Mouse (Mus musculus) frontal cortex, postnatal 36 days (tissue): ENCODE measurements around the gene Sfmbt1.
"Not testable (repeated sequence)": the region's sequence is repeated elsewhere in the genome, so short reads cannot be mapped to it uniquely, and the experiment has no call there.

Experiments
- DNase-seq, 2 experiments: peaks; one replicate each; pipeline ENCODE4 v3.0.0; 2022; ENCODE audit warnings: low spot score in 2 of 2

Gene Sfmbt1

DNA sequence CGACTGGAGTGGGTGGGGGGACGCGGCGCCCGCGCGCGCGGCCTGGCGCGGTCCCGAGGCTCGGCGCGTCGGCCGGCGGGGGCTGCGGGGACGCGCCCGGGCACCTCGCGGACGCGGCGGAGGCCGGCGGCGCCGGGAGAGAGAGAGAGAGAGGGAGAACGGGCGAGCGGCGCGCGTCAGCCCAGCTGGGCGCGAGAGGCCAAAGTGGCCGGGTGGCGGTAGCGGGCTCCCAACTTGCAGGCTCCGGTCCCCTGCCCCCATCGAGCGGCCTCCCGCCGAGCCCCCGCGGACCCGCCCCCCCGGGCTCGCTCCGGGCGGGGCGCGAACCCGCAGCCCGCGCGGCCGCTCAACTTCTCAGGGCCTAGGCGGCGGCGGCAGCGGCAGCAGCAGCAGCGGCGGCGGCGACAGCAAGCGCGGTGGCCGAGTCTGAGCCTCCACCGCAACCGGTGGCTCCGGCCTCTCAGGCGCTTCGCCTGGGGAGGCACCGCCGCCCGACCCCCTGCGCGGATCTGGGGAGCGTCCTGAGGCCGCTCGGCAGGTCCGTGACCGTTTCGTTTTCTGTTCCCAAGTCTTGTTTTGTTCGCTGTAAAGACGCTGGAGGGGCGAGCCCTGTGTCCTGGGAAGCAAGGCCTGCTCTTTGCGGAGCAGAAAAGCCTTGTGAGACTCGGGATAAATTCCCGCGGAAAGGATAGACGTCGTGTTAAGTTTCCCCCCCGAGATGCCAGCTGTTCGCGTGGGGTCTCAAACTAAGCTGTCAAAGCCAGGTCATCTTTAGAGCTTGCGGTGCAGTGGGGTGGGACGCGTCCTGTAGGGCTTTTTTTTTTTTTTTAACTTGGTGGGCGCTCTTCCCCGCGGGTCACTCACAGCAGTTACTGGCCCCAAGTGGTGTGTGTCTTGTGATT is 1.7 kb downstream of the Sfmbt1 start:
- DNase-seq = peak; percentile 51 to 59

DNA sequence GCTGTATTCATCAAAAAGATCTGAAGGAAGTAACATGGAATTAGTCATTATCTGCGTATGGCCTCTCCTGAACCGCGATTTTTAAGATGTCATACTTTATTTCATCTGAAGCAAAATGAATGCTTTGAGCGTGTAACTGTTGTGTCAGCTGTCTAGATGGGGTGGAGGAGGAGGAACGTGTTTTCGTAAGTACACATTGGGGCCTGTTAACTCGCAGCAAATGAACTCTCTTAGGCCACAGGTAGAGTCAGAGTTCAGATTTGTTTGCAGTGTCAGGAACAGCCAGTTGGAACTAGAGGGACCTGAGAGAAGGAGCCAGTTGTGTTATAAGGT is 2.3 kb downstream of the Sfmbt1 start:
- DNase-seq = peak in 1 of 2 experiments; percentile 12

DNA sequence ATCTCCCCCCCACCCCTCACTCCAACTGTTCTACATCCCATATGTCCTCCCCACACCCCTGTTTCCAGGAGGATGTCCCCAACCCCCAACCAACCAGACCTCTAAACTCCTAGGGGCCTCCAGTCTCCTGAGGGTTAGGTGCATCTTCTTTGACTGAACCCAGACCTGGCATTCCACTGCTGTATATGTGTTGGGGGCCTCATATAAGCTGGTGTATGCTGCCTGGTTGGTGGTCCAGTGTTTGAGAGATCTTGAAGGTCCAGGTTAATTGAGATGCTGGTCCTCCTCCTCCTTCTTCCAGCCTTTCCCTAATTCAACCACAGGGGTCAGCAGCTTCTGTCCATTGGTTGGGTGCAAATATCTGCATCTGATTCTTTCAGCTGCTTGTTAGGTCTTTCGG is 4.0 kb downstream of the Sfmbt1 start:
- not testable (repeated sequence) for DNase-seq

DNA sequence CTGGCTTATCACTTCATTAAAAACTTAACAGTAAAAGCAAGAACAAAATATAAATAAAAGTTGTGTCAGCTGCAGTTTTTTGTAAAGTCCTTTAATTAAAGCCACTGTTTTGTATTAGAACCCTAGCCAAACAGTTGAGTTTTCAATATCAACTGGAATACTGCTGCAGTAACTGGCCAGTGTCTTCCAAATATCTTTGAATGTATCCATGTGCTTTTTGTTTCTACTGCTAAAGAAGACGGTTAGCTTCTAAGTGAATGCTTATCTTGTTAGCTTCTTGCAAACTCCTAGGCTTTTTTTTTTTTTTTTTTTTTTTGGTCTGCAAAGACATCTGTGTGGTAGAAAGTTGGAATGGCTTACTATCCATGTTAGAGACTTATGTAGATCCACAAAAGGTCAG is 4.9 kb downstream of the Sfmbt1 start:
- DNase-seq = no peak

DNA sequence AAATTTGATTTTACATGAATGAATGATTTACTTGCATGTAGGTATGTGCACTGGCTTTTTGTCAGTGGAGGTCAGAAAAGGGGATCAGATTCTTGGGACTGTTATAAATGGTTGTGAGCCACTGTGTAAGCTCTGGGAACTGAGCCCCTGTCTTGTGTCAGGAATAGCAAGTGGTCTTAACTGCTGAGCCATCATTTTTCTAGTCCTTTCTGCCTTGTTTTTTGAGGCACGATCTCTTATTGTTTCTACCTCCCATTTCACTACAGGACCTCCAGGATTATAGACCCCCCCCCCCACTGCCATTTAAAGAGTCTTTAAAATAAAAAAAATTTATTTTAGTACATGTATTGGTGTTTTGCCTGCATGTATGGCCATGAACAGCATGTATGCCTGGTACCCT is 7.2 kb downstream of the Sfmbt1 start:
- DNase-seq = no peak

DNA sequence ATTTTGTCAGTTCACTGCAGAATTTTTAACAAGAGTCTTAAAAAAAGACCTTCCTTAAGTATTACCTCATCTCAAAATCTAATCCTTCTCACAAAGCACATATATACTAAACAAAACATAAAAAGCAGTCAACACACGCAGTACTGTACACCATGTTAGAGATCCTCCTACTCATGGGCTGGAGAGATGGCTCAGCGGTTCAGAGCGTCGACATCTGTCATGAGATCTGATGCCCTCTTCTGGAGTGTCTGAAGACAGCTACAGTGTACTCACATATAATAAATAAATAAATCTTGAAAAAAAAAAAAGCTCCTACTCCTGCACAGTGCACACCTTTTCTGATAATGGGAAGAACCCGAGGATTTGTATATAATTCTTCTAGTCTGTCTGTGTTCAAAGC is 7.8 kb downstream of the Sfmbt1 start:
- DNase-seq = no peak

DNA sequence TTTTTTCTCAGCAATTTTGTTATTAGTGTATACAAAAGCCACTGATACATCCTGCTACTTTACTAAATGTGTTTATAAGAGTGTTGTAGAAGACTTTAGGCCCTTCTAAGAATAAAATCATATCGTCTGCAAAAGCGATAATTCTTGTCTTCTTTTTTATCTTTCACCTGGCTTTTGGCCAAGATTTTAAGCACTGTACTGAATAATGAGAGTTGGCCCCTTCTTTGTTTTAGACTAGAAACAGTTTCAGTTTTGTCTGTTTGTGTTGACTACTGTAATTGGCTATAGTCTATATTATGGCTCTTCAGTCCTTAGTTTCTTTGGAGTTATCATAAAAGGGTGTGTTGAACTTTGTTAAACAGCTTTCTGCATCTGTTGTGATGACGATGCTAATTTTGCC is 17.2 kb downstream of the Sfmbt1 start:
- no peak for DNase-seq

DNA sequence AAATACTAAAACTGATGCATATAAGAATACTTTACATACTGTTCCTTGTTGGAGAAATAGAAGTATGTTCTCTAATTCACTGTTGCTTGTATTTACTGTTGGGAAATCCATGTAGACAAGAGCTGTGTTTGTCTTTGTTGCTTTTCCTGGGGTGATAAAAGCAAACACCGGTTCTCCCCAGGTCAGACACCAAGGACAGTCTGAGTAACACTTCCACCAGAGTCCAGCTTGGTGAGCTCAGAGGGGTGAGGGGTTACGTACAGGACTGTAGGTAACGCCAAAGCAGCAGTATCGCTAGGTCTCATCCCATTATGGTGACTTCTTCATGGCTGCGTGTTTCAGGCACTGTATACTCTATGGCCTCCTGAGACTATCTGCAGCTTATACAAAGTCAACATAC is 20.0 kb downstream of the Sfmbt1 start:
- no peak for DNase-seq

DNA sequence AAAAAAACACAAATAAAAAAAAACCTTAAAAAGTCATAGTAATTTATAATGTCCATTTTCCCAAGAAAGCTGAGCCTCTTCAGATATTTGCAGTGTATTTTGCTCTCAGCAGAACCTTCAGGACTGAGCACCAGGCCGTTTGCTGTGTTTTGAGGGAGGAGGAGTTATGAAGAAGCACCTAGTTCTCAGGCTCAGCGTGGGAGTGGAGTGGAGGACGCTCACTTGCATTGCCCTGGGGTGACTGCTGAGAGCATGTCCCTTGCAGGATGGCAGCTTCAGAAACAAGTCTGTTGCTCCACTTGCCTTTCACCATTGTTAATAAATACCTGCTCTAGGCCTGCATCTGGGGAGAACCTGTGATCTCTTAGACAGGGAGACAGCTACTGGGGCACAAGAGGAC is 21.2 kb downstream of the Sfmbt1 start:
- DNase-seq = no peak

DNA sequence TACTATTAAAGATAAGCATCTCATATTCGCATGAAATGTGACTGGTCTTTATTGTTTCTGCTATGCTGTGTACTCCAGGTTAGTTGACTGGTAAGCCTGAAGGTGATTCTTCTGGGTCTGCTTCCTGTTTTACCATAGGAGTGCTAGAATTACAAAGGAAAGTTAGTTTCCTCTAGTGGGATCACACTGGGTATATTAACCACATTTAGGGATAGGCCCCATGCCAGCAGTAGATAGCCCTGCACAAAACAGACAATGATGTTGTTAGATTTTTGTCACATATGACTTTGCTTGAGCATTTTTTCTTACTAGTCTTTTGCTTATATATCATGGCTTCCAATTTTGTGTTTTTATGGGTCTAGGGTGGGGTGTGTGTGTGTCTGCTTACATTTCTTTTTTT is 21.8 kb downstream of the Sfmbt1 start:
- DNase-seq = no peak

DNA sequence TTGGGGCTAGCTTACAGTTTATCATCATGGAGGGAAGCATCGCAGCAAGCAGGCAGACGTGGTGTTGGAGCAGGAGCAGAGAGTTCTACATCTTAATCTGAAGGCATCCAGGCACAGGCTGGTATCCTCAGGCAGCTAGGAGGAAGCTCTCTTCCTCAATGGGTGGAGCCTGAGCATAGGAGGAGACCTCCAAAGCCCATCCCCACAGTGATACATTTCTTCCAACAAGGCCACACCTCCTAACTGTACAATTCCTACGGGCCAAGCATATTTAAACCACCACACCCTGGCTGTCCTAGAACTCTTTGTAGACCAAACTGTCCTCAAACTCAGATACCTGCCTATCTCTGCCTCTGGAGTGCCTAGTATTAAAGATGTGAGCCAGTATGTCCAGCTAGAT is 29.2 kb downstream of the Sfmbt1 start:
- DNase-seq = no peak

DNA sequence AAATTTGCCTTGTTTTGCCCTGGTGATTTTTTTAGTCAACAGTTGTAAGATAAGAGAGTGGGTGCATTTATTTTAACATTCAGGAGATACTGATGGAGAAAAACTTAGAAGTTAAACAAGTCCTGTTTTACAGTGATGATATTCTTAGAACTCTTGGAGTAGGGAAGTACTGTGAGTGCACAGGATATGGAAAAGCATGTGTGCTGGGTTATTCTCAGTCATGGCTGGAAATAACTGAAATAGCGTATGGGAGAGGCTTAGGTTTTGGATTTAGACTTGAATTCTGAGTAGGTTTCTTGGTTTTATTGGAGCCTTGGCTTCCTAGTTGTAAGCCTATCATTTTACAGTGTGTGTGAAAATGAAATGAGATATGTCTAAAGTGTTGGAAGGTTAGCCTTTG is 31.5 kb downstream of the Sfmbt1 start:
- peak in 1 of 2 experiments; percentile 7 for DNase-seq

DNA sequence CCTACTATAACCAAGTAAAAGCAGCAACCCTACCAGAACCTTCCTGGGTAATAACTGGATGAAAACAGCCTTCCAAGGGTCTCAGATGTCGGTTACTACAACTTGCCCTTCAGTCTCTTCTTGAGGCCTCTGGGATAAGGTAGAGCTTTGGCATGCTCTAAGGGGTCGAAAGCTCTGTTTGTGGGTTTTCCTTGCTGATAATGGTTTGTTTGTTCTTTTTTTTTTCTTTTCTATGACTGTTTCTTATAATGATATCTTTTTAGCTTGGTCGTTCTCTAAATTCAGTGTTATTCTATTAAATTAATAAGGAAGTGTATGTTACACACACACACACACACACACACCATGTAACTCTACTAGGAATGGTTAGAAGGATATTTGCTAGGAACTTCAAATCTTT is 42.6 kb downstream of the Sfmbt1 start:
- no peak for DNase-seq

DNA sequence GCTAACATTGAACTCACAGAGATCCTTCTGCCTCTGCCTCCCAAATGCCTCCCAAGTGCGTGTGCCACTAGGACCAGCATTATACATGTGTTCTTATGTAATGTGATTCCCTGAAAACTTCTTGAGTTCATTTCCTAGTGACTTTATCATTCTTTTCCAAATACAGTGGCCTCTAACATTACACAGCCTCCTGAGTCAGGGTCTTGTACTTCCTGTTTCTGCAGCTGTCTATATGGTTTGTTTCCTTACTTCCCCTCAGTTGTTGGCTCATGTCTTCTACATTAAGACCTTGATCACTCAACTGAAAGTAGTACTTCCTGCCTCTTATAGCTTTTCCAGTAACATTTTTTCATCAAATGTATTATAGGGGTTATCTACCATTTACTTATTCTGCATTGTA is 46.6 kb downstream of the Sfmbt1 start:
- no peak for DNase-seq

DNA sequence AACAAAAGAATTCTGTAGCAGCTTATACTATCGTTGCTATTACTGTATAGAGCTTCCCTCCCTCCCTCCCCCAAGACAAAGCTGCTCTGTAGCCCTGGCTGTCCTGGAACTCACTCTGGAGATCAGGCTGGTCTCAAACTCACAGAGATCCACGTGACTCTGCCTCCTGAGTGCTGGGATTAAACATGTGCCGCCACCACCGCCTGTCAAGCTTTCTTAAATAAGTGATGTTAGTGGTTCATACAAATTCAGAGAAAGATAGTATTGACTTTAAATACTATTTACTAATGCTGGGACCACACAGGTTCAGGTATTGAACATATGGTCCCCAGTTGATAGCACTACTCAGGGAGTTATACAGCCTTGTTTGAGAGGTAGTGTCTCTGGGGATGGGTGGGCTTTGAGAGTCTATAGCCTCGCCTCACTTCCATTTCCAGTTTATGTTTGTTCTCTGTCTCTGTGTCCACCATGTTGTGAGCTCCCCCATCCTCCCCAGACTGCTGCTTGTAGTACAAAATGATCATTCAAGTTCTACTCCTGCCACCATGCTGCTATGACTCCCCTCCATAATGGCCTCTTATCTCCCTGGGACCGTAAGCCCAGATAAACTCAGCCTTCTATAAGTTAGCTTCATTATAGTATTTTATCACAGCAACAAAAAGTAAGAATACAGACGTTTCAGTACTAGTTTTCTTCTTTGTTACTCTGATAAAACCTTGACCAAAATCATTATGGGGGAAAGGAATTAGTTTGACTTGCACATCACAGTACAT is 47.7 kb downstream of the Sfmbt1 start:
- DNase-seq = no peak

DNA sequence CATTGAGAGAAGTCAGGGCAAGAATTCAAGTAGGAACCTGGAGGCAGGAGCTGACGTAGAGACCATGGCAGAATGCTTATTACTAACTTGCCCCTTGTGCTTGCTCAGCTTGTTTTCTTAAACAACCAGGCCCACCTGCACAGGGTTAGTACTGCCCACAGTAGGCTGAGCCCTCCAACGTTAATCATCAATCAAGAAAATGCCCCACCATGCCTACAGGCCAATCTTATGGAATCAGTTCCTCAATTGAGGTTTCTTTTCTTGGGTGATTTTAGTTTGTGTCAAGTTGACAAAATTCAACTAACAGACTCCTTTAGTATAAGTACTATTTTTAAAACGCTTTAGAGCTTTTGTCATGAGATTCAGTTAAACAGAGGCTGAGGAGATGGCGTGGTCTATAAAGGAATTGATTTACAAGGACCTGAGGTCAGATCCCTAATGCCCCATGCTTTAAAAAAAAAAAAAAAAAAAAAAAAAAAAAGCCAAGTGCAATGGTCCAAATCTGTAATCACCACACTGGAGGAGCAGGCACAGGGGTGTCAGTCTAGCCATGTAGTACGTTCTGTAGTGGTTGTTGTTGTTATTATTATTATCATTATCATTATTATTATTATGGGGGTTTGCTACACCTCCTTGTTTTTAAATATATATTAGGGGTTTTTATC is 48.4 kb downstream of the Sfmbt1 start:
- DNase-seq = no peak

DNA sequence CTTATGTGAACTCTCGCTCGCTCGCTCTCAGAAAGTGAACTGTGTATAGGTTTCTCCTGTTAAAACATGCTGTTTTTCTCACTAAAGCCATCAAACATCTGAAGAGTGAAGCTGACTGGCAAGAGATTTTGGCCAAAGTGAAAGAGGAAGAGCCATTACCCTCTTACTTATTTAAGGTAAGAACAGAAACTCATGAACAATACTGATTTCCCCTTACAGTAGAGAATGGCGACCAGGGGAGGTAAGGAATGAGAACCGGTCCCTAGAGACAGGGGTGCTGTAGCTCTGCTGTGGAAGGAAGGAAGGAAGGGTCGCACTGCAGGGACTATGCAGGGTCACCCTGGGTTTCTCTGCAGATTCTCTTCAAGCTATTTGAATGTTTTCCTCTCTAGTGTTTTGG is 70.0 kb downstream of the Sfmbt1 start:
- DNase-seq = no peak

DNA sequence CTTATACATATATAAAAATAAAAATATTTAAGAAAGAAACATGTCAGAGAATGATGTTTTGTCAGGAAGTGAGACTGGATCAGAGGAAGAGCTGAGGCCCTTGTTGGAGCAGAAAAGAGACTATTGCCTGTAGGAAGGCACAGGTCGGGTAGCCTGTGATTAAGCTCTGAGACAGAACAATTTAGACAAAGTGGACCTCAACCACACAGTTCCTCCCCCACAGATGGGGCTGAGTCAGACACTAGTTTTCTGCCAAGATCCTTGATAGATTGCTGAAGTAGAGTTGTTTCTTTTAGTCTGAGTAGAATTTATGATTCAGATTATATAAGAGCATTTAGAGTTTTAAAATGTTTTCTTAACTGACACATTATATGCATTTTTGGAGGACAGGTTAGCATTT is 74.8 kb downstream of the Sfmbt1 start:
- peak; percentile 34 to 66 for DNase-seq

DNA sequence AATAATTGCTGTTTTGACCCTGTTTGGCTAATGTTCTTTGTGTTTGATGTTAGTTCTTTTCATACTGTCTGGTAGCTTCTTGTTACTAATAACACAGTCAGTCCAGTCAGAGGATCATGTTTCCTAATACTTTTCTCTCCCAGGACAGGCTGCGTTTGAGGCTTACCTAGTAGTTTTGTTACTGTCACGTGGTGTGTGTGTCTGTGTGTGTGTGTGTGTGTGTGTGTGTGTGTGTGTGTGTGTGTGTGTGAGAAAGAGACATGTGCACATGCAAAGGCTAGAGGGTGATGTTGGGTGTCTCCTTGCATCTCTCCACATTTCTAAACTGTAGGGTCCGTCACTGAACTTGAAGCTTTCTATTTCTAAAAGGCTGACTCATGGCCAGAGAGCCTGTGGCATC is 78.2 kb downstream of the Sfmbt1 start:
- DNase-seq = no peak

DNA sequence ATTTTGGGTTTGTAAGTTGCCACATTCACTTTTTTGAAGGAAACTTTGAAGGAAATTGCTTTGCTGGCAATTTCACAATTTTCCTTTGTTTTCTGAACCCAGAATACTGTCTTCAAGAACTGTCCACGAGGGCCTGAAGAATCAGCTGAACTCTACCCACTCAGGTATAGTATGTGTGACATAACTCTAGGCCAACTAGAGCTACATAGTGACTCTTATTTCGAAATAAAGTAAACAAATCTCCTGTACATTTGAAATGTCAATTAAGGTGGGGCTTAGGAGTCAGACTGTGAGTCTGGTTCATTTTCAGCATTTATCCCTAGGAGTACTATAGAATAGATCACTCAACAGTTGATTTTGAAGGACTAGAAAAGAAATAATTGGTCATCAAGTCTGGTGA is 87.1 kb downstream of the Sfmbt1 start:
- no peak for DNase-seq

DNA sequence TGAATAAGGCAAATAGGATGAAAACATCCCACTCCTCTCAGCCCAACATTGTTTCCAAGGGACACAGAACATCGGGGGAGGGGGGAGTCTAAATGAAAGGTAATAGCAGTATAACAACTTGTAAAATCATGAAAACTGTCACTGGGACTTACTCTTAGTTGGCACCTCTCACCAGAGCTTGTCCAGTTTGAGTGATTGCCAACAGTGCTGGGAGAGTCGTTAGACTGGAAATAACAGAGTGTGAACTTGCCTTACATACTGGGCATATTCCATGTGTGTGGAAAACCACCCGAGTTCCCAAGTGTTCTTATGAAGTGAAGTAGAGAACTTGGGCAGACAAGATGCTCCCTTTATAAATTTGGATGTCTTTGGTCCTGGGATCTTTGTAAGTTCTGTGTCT is 106.5 kb downstream of the Sfmbt1 start:
- DNase-seq = no peak

DNA sequence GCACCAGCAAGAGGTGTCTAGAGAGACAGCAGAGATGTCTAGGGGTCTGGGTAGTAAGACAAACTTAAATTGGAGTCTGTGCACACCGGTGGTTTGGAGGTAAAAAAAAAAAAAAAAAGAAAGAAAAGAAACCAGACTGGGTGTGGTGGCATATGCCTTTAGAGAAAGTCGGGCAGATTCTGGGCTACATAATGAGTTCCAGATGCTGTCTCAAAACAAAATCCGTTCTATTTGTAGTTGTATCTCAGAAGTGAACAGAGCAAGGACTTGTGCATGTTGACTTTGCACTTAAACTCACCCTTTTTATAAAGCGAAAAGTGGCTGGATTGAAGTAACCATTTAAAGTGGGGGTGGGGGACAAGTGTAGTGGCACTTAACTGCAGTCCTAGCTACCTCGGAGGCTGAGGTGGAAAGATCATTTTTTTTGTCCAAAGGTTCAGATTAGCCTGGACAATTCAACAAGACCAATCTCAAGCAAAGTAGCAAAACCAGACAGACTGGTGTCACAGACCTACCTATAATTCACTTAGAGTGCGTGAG is 109.9 kb downstream of the Sfmbt1 start:
- DNase-seq = no peak
